8 mouse cellular contexts compared by ENCODE assay signal in the genomic region with DNA sequence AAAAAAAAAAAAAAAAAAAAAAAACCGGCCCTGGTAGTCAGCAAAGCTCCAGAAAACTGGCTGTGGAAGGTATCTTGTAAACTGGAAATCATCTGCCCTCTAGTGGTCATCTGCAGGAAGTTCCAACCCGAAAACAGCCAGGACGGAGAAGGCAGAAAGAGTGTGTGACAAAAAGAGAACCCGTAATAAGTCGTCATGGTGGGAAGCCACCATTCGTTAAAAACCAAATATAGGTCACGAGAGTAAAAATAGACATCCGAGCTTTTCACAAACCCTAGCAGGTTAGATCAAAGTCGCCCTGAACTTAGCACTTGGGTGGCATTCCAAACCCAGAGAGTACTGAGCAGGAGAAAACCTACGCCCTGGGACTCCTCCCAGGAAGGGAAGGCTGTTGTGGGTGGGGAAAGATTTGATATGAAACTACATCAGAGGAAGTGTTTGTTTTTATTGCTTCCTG. TPM values are rescaled to one million over a fixed set of nuclear protein-coding genes. Genes with fewer than 3 reads are reported as not detected.
DNase-seq lines count a peak whose midpoint lies in the region; ATAC-seq lines count a peak whose summit lies in the region.

No protein-coding gene starts in this region.

- H3K9ac ChIP-seq in midbrain, embryonic 12.5 days (replicated peaks): no peak overlapping the region

- no peak overlapping the region for H3K27ac ChIP-seq in limb, embryonic 10.5 days
- H3K27ac ChIP-seq in midbrain, embryonic 12.5 days (replicated peaks): no peak overlapping the region

- WGBS in limb, embryonic 10.5 days: 22% methylated on average over 10 of the region's 10 CpGs
- 23% methylated on average over 10 of the region's 10 CpGs for WGBS in midbrain, embryonic 12.5 days

- peak; percentile 41 to 45 for DNase-seq in B cell, adult 2 months
- DNase-seq in adrenal gland, adult 2 months: peak; percentile 72
- DNase-seq in embryo, embryonic 11 days: peak; percentile 83
- DNase-seq in heart, adult 18-20 months: peak; percentile 86 to 87
- peak; percentile 75 for DNase-seq in kidney, adult 18-20 months
- peak; percentile 44 for DNase-seq in limb, embryonic 10.5 days (ENCODE audit: low spot score)
- peak; percentile 58 for DNase-seq in splenic B cell, adult 2 months (ENCODE audit: low read depth, low spot score)

- no peaks in the 10 kb centered on the region for H3K27me3 ChIP-seq in limb, embryonic 10.5 days (ENCODE audit: low read depth, poor library complexity, severe bottlenecking)
- H3K27me3 ChIP-seq in midbrain, embryonic 12.5 days: 0 out of 2 replicates have a peak, but pooled peaks cover 3% of the 10 kb centered on the region
- H3K27me3 ChIP-seq in splenic B cell, adult 2 months (ENCODE audit: control insufficient read depth, insufficient read depth, low read length, poor library complexity, severe bottlenecking): no peaks in the 10 kb centered on the region

- H3K4me3 ChIP-seq in limb, embryonic 10.5 days: no peak overlapping the region
- H3K4me3 ChIP-seq in midbrain, embryonic 12.5 days: no peak overlapping the region

- H3K4me1 ChIP-seq in limb, embryonic 10.5 days: peaks cover 4% of the 10 kb centered on the region; the same call in 1 of the 2 replicates
- no peaks in the 10 kb centered on the region for H3K4me1 ChIP-seq in midbrain, embryonic 12.5 days

- ATAC-seq in midbrain, embryonic 12.5 days (ENCODE audit: low FRiP score, low read depth): peak; percentile 63; the same call in 1 of the 2 replicates

- H3K4me2 ChIP-seq in midbrain, embryonic 12.5 days (replicated peaks): no peak overlapping the region

- no peaks in the 10 kb centered on the region for H3K36me3 ChIP-seq in limb, embryonic 10.5 days
- H3K36me3 ChIP-seq in midbrain, embryonic 12.5 days: no peaks in the 10 kb centered on the region
- H3K36me3 ChIP-seq in splenic B cell, adult 2 months (ENCODE audit: control insufficient read depth, insufficient read depth, low read length, poor library complexity, severe bottlenecking): no peaks in the 10 kb centered on the region

- H3K9me3 ChIP-seq in limb, embryonic 10.5 days (replicated peaks): no peaks in the 10 kb centered on the region
- no peaks in the 10 kb centered on the region for H3K9me3 ChIP-seq in midbrain, embryonic 12.5 days

RNA-seq across cellular contexts. Expression of gene Dapl1, which starts 45.9 kb away (rescaled TPM):
- total RNA-seq in adrenal gland, adult 2 months (2021): not detected
- polyA plus RNA-seq in adrenal gland, adult 2 months (2012; rRNA removed): not detected in 2 replicates
- 1 to 10 TPM in 1 of 2 experiments, not detected in 1; 1.3 TPM for total RNA-seq in heart, adult 18-20 months (2021)
- polyA plus RNA-seq in limb, embryonic 10.5 days (2016; fragmentation: Nextera tagmentation; extraction: Ambion mirVana): 0.36 and 0.94 TPM in 2 replicates
- polyA plus RNA-seq in midbrain, embryonic 12.5 days (2016; fragmentation: Nextera tagmentation; extraction: Ambion mirVana): 0.73 and 0.80 TPM in 2 replicates
